Mouse (Mus musculus): Measurements from ENCODE around the gene H2afv. TPM values are rescaled to one million over a fixed set of nuclear protein-coding genes. Genes with fewer than 3 reads are reported as not detected.
"Not testable (repeated sequence)": the region's sequence is repeated elsewhere in the genome, so short reads cannot be mapped to it uniquely, and the experiment has no call there.

The H2afv gene
- polyA plus RNA-seq, 1 experiment from 2014 or later: 552 TPM

DNA sequence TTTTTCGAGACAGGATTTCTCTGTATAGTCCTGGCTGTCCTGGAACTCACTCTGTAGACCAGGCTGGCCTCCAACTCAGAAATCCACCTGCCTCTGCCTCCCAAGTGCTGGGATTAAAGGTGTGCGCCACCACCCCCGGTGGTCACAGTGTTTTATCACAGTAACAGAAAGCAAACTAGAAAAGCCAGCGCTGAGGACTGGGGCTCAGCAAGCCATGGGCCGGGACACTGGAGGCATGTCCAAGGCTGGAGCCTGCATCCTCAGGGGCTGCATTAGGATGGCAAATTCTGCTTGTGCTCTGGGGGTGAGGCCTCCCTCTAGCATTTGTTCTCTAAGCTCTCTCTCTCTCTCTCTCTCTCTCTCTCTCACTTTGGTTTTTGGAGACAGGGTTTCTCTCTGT is 33.5 kb downstream of the H2afv start:
- not testable (repeated sequence) for H3K36me3 ChIP-seq; H3K4me2 ChIP-seq; H3K9ac ChIP-seq; H3K4me3 ChIP-seq (replicated peaks); H3K27ac ChIP-seq; H3K9me3 ChIP-seq (replicated peaks); ATAC-seq (replicated peaks; ENCODE audit: low FRiP score); H3K27me3 ChIP-seq
- peaks cover 29% of the 10 kb centered on the region for H3K4me1 ChIP-seq
- 89% methylated on average over 5 of the region's 5 CpGs for WGBS

DNA sequence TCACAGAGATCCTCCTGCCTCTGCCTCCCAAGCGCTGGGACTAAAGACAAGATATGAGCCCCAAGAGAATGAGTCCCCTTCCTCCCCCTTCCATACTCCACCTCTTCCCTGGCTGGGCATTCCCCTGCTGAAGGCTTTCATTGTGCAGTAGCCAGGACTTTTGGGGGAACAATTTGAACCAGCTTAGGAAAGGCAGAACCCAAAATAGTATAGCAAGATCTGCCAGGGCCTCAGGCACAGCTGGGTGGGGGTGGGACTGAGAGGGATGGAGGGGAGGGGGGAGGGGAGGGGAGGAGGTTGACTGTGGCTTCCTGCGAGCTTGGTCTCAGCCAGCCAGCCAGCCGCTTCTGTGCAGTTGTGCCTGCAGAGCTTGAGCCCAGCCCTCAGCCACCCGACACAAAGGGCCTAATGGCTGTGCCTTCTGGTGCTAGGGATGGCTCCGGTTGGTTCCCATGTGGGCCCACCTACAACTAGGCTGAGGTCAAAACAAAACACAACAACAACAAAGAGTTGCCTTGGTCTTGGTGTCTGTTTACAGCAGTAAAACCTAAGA is 34.1 kb downstream of the H2afv start:
- WGBS: 53% methylated on average over 5 of the region's 5 CpGs
- Histone ChIP-seq H3K4me2 (no peak overlapping the region), H3K4me1 (peaks cover 33% of the 10 kb centered on the region), H3K9me3 (replicated peaks) (no peaks in the 10 kb centered on the region), H3K4me3 (replicated peaks) (no peak overlapping the region), H3K27me3 (no peaks in the 10 kb centered on the region), H3K9ac (no peak overlapping the region), H3K27ac (no peak overlapping the region), H3K36me3 (peaks cover 6% of the 10 kb centered on the region)
- no peak for ATAC-seq (replicated peaks; ENCODE audit: low FRiP score)

DNA sequence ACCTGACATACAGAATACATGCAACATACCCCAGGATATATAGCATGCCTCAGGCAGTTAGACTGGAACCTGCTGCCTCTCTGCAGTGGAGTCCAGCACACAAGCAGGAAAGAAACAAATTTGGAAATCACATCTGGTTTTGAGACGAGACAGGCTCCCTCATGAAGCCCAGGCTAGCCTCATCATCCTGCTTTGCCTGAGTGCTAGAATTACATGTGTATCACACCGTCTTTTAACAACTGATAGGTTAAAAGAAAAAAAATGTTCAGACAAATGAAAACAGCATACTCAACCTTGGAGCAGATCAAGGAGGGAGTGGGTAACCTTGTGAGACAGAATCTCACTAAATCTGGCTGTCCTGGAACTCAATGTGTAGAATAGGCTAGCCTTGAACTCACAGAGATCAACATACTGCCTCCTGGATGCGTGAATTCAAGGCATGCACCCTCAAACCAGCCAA is 37.1 kb downstream of the H2afv start:
- H3K27ac ChIP-seq: peak overlapping the region; percentile 85
- no peaks in the 10 kb centered on the region for H3K9me3 ChIP-seq (replicated peaks)
- no peak overlapping the region for H3K4me2 ChIP-seq
- H3K4me3 ChIP-seq (replicated peaks): no peak overlapping the region
- peaks cover 38% of the 10 kb centered on the region for H3K4me1 ChIP-seq
- WGBS: 75% methylated on average over 3 of the region's 3 CpGs
- H3K9ac ChIP-seq: no peak overlapping the region
- no peak for ATAC-seq (replicated peaks; ENCODE audit: low FRiP score)
- H3K27me3 ChIP-seq: no peaks in the 10 kb centered on the region
- peaks cover 35% of the 10 kb centered on the region for H3K36me3 ChIP-seq

DNA sequence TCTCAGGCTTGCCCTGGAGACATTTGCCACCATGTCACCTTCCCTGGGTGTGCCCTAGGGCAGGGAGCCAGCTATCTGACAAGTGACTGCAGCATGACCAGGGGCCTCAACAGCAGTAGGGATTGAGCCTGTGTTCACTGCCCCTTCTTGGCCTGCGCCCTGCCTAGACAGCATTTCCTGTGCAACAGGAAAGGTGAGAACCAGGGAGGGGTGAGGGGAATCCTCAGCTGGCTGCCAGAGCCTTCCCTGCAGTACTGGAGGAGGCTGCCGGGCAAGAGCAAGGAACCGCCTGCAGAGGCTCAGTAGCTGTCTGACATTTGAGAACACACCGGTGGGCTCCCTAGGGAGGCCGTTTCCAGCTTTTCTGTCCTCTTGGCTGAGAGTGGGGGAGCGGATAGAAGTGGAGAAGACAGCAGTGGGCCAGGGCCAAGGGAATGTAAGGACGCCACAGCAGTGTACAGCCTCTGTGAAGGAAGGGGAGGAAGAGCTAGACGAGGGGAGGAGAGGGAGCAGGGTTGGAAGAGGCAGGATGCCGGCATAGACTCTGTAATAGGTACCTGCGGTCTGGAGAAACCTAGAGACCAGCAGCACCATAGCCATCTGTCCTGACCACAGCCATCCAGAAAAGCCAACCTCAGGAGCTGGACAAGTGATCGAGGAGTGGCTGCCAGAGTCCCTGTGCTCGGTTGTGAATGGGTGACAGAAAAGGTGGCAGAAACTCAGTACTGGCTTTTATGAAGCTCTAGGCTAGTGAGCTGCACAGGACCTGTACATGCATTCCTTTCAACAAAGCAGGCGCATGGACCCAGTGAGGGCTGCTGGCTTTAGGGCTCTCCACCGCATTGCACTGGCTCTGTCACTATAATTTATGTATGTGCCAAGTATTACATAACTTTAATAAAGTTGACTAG is 37.7 kb downstream of the H2afv start:
- H3K9me3 ChIP-seq (replicated peaks): no peaks in the 10 kb centered on the region
- H3K4me2 ChIP-seq: peak overlapping the region; percentile 36
- H3K9ac ChIP-seq: no peak overlapping the region
- H3K36me3 ChIP-seq: peaks cover 42% of the 10 kb centered on the region
- no peak overlapping the region for H3K4me3 ChIP-seq (replicated peaks)
- peaks cover 34% of the 10 kb centered on the region for H3K4me1 ChIP-seq
- peak overlapping the region; percentile 85 for H3K27ac ChIP-seq
- H3K27me3 ChIP-seq: no peaks in the 10 kb centered on the region
- ATAC-seq (replicated peaks; ENCODE audit: low FRiP score): peak; percentile 80
- 19% methylated on average over 14 of the region's 14 CpGs for WGBS

DNA sequence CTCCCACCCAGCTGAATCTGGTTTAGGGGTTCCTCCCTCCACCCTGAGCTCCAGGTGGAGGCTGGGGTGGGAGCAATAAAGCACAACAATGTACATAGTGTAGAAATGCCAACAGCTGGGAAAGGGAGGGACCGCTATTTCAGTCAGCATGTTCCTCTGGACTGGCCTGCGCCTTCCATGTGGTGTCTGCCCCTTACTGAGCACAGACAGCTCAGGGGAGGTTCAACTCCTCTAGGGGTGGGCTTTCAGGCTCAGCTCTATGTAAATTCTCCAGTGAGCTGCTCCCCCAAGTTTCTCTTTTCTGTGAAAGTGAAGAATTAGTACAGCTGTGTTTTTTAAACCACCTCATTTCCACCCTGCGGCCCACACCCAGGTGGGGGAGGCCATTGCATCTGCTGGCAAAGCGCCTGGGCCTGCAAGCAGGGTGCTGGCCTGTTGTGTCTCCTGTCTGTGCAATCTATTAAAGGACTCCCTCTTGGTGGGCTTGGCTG is 38.6 kb downstream of the H2afv start:
- peaks cover 51% of the 10 kb centered on the region for H3K36me3 ChIP-seq
- no peaks in the 10 kb centered on the region for H3K9me3 ChIP-seq (replicated peaks)
- no peaks in the 10 kb centered on the region for H3K27me3 ChIP-seq
- peak overlapping the region; percentile 85 for H3K27ac ChIP-seq
- H3K4me1 ChIP-seq: peaks cover 33% of the 10 kb centered on the region
- no peak overlapping the region for H3K4me3 ChIP-seq (replicated peaks)
- H3K4me2 ChIP-seq: no peak overlapping the region
- 37% methylated on average over 4 of the region's 4 CpGs for WGBS
- no peak overlapping the region for H3K9ac ChIP-seq
- peak; percentile 46; the same call in 1 of the 2 replicates for ATAC-seq (replicated peaks; ENCODE audit: low FRiP score)

DNA sequence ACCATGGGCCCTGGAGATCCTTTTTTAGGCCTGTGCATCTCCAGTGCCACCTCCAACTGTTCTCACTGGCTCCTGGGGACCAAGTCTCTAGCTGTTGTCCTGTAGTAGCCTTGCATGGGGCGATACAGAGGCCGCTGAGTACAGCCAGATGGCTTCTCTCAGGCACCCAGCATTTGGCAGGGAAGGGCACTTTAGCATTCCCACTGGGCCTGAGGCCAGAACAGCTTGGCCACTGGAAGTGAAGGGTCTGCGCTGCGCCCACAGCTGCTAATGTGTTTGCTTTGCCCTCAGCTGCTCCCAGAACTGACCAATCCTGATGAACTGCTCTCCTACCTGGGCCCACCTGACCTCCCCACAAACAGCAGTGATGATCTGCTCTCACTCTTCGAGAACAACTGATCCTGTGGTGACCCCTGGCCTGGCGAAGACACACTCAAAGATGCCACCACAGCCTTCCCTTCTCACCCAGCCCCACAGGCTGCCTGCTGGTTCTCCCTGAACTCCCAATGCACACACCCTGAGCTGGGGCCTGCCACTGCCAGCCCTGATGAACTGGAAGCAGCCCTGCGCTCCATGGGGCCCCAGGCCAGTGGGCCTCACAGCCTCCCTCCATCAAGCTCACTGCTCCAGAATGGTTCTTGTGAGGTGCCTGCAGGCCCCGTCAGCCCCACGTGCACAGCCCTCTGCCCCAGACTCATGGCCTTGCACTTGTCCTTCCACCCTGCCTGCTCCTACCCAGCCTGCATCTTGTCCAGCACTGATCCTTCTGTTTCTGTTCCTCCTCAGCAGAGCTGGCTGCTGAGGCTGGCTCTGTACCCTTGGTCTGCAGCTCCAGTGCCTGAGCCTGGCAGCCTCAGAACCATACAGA is 39.3 kb downstream of the H2afv start:
- no peak overlapping the region for H3K9ac ChIP-seq
- no peaks in the 10 kb centered on the region for H3K9me3 ChIP-seq (replicated peaks)
- peaks cover 33% of the 10 kb centered on the region for H3K4me1 ChIP-seq
- no peaks in the 10 kb centered on the region for H3K27me3 ChIP-seq
- peaks cover 58% of the 10 kb centered on the region for H3K36me3 ChIP-seq
- ATAC-seq (replicated peaks; ENCODE audit: low FRiP score): peak; percentile 15; the same call in 1 of the 2 replicates
- peak overlapping the region; percentile 85 for H3K27ac ChIP-seq
- 86% methylated on average over 9 of the region's 9 CpGs for WGBS
- H3K4me2 ChIP-seq: no peak overlapping the region
- H3K4me3 ChIP-seq (replicated peaks): no peak overlapping the region

DNA sequence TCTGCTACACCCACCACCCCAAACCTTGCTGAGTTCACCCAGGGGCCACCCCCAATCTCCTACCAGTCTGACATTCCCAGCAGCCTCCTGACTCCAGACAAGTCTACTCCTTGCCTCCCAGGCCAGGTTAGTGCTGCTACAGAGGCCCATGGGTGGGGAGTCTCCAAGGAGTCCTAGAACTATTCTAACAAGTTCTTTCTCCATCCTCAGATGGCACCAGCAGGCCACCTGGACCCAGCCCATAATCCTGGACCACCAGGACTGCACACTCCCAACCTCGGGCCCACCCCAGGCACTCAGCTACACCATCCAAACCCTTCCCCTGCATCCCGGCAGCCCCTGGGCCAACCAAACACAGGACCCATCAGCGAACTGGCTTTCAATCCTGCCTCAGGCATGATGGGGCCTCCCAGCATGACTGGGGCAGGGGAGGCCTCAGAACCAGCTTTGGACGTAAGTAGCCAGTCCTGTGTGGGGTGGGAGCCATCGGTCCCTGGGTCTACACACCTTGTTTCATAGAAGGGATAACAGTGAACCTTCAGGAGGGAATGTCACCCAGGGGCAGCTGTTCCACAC is 40.3 kb downstream of the H2afv start:
- Histone ChIP-seq H3K9me3 (replicated peaks) (no peaks in the 10 kb centered on the region), H3K4me2 (no peak overlapping the region), H3K4me3 (replicated peaks) (no peak overlapping the region), H3K27ac (no peak overlapping the region), H3K27me3 (no peaks in the 10 kb centered on the region), H3K4me1 (peaks cover 33% of the 10 kb centered on the region), H3K9ac (no peak overlapping the region), H3K36me3 (peaks cover 68% of the 10 kb centered on the region)
- ATAC-seq (replicated peaks; ENCODE audit: low FRiP score): no peak
- 92% methylated on average over 5 of the region's 5 CpGs for WGBS

DNA sequence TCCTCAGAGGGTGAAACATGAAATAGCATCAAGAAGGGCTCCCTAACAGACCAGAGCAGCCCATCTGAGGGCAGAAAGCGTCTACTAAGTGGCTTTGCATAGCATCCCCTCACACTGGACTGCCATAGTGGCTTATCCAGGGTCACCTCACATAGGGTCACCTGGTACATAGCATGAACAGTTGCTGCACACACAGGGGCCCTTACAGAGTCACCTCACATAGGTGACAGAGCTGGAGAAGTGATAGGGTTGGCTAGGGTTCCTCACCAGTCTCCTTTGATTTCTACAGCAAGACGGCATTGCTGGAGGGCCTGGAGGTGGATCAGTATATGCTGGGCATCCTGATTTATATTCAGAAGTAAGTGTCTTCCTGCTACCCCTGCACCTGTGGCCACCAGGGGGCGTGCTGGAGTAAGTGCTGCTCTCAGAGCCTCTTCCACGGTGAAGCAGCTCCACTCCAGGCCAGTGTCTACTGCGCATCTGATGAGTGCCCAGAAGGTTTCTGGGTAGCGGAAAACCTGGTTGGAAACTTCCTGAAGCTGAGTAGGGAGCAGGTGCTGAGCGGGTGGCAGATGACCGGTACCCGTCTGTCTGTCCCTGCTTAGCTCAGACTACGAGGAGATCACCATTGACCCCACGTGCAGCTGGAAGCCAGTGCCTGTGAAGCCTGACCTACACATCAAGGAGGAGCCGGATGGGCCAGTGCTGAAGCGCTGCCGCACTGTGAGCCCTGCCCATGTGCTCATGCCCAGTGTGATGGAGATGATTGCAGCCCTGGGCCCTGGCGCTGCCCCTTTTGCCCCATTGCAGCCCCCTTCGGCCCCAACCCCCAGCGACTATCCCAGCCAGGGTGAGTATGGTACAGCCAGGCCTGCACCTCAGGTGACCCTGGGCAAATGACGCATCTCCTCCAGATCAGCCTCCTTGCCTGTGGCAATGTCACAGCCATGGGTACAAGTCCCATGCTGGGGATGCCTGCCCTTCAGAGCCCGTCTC is 41.4 kb downstream of the H2afv start:
- no peaks in the 10 kb centered on the region for H3K9me3 ChIP-seq (replicated peaks)
- H3K27ac ChIP-seq: no peak overlapping the region
- no peak overlapping the region for H3K9ac ChIP-seq
- 88% methylated on average over 19 of the region's 19 CpGs for WGBS
- no peak for ATAC-seq (replicated peaks; ENCODE audit: low FRiP score)
- H3K4me3 ChIP-seq (replicated peaks): no peak overlapping the region
- no peaks in the 10 kb centered on the region for H3K27me3 ChIP-seq
- H3K4me2 ChIP-seq: no peak overlapping the region
- peaks cover 33% of the 10 kb centered on the region for H3K4me1 ChIP-seq
- H3K36me3 ChIP-seq: peaks cover 79% of the 10 kb centered on the region

DNA sequence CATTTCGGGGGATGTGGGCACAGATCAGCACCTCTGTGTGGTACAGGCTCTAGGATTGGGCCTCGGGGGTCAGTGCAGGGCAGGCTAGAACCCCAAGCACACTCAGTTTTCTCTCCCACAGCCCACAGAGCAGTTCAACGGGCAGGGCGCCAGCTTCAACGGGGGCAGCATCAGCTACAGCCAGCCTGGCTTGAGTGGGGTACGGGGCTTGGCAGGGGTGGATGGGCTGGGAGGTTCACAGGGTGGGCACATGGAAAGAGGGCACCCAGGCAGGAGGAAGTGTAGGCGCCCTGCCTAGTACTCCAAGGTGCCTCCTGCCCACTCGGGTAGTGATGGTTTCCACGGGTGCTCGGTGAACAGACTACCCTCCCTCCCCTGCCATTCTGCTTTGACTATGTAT is 46.1 kb downstream of the H2afv start:
- ATAC-seq (replicated peaks; ENCODE audit: low FRiP score): no peak
- Histone ChIP-seq H3K36me3 (peaks cover 93% of the 10 kb centered on the region), H3K27ac (no peak overlapping the region), H3K9ac (no peak overlapping the region), H3K4me3 (replicated peaks) (no peak overlapping the region), H3K27me3 (no peaks in the 10 kb centered on the region), H3K9me3 (replicated peaks) (no peaks in the 10 kb centered on the region), H3K4me2 (no peak overlapping the region), H3K4me1 (no peaks in the 10 kb centered on the region)
- WGBS: 94% methylated on average over 10 of the region's 10 CpGs

DNA sequence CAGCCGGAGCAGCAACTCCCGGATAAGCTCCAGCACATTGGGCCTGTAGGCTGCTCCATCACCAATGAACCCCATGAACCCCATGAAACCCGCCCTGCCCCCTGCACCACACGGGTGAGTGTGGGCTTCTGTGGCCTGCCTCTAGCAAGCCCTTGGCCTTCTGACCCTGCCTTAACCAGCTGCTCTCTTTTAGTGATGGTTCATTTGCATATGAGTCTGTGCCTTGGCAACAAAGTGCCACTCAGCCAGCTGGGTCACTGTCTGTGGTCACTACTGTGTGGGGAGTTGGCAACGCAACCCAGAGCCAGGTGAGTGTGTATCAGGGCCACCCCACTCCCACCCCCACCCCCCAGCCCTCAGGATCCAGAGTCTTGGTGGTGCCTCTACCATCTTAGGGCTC is 48.7 kb downstream of the H2afv start:
- no peak overlapping the region for H3K27ac ChIP-seq
- 86% methylated on average over 5 of the region's 5 CpGs for WGBS
- no peak overlapping the region for H3K4me2 ChIP-seq
- H3K9ac ChIP-seq: no peak overlapping the region
- no peak for ATAC-seq (replicated peaks; ENCODE audit: low FRiP score)
- H3K27me3 ChIP-seq: no peaks in the 10 kb centered on the region
- peaks cover 13% of the 10 kb centered on the region for H3K4me1 ChIP-seq
- H3K36me3 ChIP-seq: peaks cover 75% of the 10 kb centered on the region
- no peak overlapping the region for H3K4me3 ChIP-seq (replicated peaks)
- H3K9me3 ChIP-seq (replicated peaks): no peaks in the 10 kb centered on the region

DNA sequence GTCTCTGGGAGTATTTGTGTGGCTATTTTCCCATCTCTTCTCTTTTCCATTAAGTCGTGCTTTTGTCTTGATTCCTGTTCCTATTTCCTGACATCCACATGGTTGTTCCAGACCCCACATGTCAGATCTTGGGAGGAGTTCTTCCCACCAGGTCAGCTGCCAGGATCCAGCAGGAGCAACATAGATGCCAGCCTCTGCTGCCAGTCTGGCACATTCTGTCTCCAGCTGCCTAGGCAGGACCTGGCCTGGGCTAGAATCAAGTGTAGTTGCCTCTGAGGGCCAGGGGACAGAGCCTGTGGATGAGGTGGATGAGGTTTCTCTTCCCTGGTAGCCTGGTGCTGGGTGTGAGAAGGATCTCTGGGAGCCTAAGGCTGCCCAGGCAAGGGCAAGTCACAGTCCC is 50.4 kb downstream of the H2afv start:
- Histone ChIP-seq H3K9ac (no peak overlapping the region), H3K9me3 (replicated peaks) (no peaks in the 10 kb centered on the region), H3K4me3 (replicated peaks) (no peak overlapping the region), H3K4me2 (no peak overlapping the region), H3K4me1 (peaks cover 22% of the 10 kb centered on the region), H3K27me3 (no peaks in the 10 kb centered on the region), H3K27ac (no peak overlapping the region), H3K36me3 (peaks cover 58% of the 10 kb centered on the region)
- 55% methylated on average over 1 of the region's 1 CpGs for WGBS
- no peak for ATAC-seq (replicated peaks; ENCODE audit: low FRiP score)
